ENCODE assay signal across 9 mouse cellular contexts in genomic region chr17:11993249-11993648, GRCm38 (mm10).
DNase-seq lines count a peak whose midpoint lies in the region; ATAC-seq and TF ChIP-seq lines count a peak whose summit lies in the region.
"Had no signal": no experiment of that assay in that cellular context is flagged by ENCODE, and none has a peak within 500 bp of the region (broad histone marks: within the 10 kb centered on the region; RNA-seq: fewer than 3 reads in every experiment).

No protein-coding gene starts in this region.

- no peak overlapping the region for H3K27ac ChIP-seq in forebrain, embryonic 15.5 days (replicated peaks)
- no peak overlapping the region for H3K27ac ChIP-seq in small intestine, adult 2 months (ENCODE audit: insufficient read depth, low read depth, low read length)
- H3K27ac ChIP-seq: heart, embryonic 13.5 days had no signal

- H3K4me1 ChIP-seq in forebrain, embryonic 15.5 days: peaks cover 7% of the 10 kb centered on the region; the same call in 1 of the 2 replicates
- H3K4me1 ChIP-seq in small intestine, adult 2 months (ENCODE audit: control insufficient read depth, insufficient read depth, insufficient read length, low read length): peaks cover 6% of the 10 kb centered on the region; the same call in 1 of the 2 replicates

- no peaks in the 10 kb centered on the region for H3K27me3 ChIP-seq in forebrain, embryonic 15.5 days
- H3K27me3 ChIP-seq in small intestine, adult 2 months (ENCODE audit: control insufficient read depth, insufficient read depth, low read length): no peaks in the 10 kb centered on the region

- H3K36me3 ChIP-seq in forebrain, embryonic 15.5 days: no peaks in the 10 kb centered on the region
- no peaks in the 10 kb centered on the region for H3K36me3 ChIP-seq in small intestine, adult 2 months (ENCODE audit: control insufficient read depth, insufficient read depth, low read length)
- H3K36me3 ChIP-seq: heart, embryonic 13.5 days had no signal

- ATAC-seq in CD4-positive, CD25-positive, alpha-beta regulatory T cell, adult 4 months: no peak
- peak; percentile 77 for ATAC-seq in cerebellum, adult (ENCODE audit: insufficient number of reproducible peaks, low FRiP score, low TSS enrichment)
- peak; percentile 86 for ATAC-seq in forebrain, embryonic 15.5 days (replicated peaks)

- TF ChIP-seq POLR2A in small intestine, adult 2 months (IDR thresholded peaks at IDR 0.05; ENCODE audit: low read depth, low read length): no peak

- H3K4me3 ChIP-seq in forebrain, embryonic 15.5 days: no peak overlapping the region
- no peak overlapping the region for H3K4me3 ChIP-seq in small intestine, adult 2 months (ENCODE audit: low read depth, low read length)
- H3K4me3 ChIP-seq: heart, embryonic 13.5 days had no signal

- peak; percentile 46; the same call in 1 of the 2 replicates for TF ChIP-seq CTCF in small intestine, adult 2 months (IDR thresholded peaks at IDR 0.05; ENCODE audit: extremely low read depth, insufficient read length, insufficient replicate concordance, low read depth, low read length)

- no peaks in the 10 kb centered on the region for H3K9me3 ChIP-seq in forebrain, embryonic 15.5 days
- H3K9me3 ChIP-seq: heart, embryonic 13.5 days had no signal

- H3K9ac ChIP-seq in forebrain, embryonic 15.5 days (replicated peaks): no peak overlapping the region
- H3K9ac ChIP-seq: heart, embryonic 13.5 days had no signal

- DNase-seq in CD4-positive, CD25-positive, alpha-beta regulatory T cell, adult 2 months (ENCODE audit: low read depth, low spot score): peak; percentile 26
- peak; percentile 54 for DNase-seq in A20 (ENCODE audit: low read depth, low spot score)
- DNase-seq in kidney, postnatal 36 days: peak; percentile 23 to 75
- DNase-seq in lung, postnatal 36 days: peak; percentile 58

- 28% methylated on average over 8 of the region's 8 CpGs for WGBS in forebrain, embryonic 15.5 days
- 33% methylated on average over 8 of the region's 8 CpGs for WGBS in small intestine, adult 2 months

- H3K4me2 ChIP-seq in forebrain, embryonic 15.5 days (replicated peaks): no peak overlapping the region
- H3K4me2 ChIP-seq: heart, embryonic 13.5 days had no signal
